ENCODE assay signal across 22 mouse cellular contexts in genomic region chr2:5645584-5645983, GRCm38 (mm10).
DNase-seq lines count a peak whose midpoint lies in the region; TF ChIP-seq lines count a peak whose summit lies in the region.
"Had no signal": no experiment of that assay in that cellular context is flagged by ENCODE, and none has a peak within 500 bp of the region (broad histone marks: within the 10 kb centered on the region; RNA-seq: fewer than 3 reads in every experiment).

No protein-coding gene starts in this region.

- no peak overlapping the region for H3K4me3 ChIP-seq in gastrocnemius, adult 2 months
- no peak overlapping the region for H3K4me3 ChIP-seq in layer of hippocampus, adult 2 months
- no peak overlapping the region for H3K4me3 ChIP-seq in kidney, adult 2 months (ENCODE audit: insufficient read depth, low read depth, low read length)
- H3K4me3 ChIP-seq: forebrain, embryonic 10.5 days; hindbrain, embryonic 10.5 days; intestine, embryonic 15.5 days; kidney, embryonic 15.5 days; left cerebral cortex, adult 2 months; liver, embryonic 13.5 days; midbrain, embryonic 12.5 days had no signal

- DNase-seq in gastrocnemius, adult 2 months: peak; percentile 39
- DNase-seq in gastrocnemius, postnatal 4 days (ENCODE audit: low spot score in 2 of 2): no peak
- no peak for DNase-seq in layer of hippocampus, adult 2 months (ENCODE audit: low spot score in 2 of 2)
- no peak for DNase-seq in layer of hippocampus, adult 9-10 months (ENCODE audit: low spot score)
- DNase-seq in NIH3T3 (ENCODE audit: low read depth): peak; percentile 83
- DNase-seq in thymus, postnatal 4 days: no peak
- no peak for DNase-seq in kidney, adult 2 months
- DNase-seq: adrenal gland, postnatal 10 days; cerebellum, adult 9-10 months; kidney, postnatal 36 days; layer of hippocampus, adult 9-11 months; liver, embryonic 13.5 days; lung, adult 2 months; lung, postnatal 14 days; right cerebral cortex, postnatal 14 days; spleen, adult 18-20 months had no signal

- H3K36me3 ChIP-seq in kidney, adult 2 months (ENCODE audit: control insufficient read depth, insufficient read depth, low read length): no peaks in the 10 kb centered on the region
- H3K36me3 ChIP-seq: forebrain, embryonic 10.5 days; hindbrain, embryonic 10.5 days; intestine, embryonic 15.5 days; kidney, embryonic 15.5 days; liver, embryonic 13.5 days; midbrain, embryonic 12.5 days had no signal

- no peak for TF ChIP-seq POLR2A in kidney, adult 2 months (IDR thresholded peaks at IDR 0.05; ENCODE audit: low read depth, low read length)

- no peaks in the 10 kb centered on the region for H3K27me3 ChIP-seq in kidney, adult 2 months (replicated peaks; ENCODE audit: control insufficient read depth, insufficient read depth, low read length)
- H3K27me3 ChIP-seq: intestine, embryonic 15.5 days; kidney, embryonic 15.5 days; liver, embryonic 13.5 days; midbrain, embryonic 12.5 days had no signal

- intact Hi-C loops in gastrocnemius, adult 2 months (cut with DNase I): no loop called here

- H3K27ac ChIP-seq in gastrocnemius, adult 2 months: no peak overlapping the region
- 0 out of 2 replicates have a peak overlapping the region, but pooled peaks have one; percentile 10 for H3K27ac ChIP-seq in layer of hippocampus, adult 2 months
- no peak overlapping the region for H3K27ac ChIP-seq in kidney, adult 2 months (ENCODE audit: insufficient read depth, low read depth, low read length)
- H3K27ac ChIP-seq: forebrain, embryonic 10.5 days; hindbrain, embryonic 10.5 days; intestine, embryonic 15.5 days; kidney, embryonic 15.5 days; left cerebral cortex, adult 2 months; liver, embryonic 13.5 days; midbrain, embryonic 12.5 days had no signal

- no peaks in the 10 kb centered on the region for H3K4me1 ChIP-seq in kidney, adult 2 months (ENCODE audit: control insufficient read depth, insufficient read depth, low read length)
- H3K4me1 ChIP-seq: forebrain, embryonic 10.5 days; hindbrain, embryonic 10.5 days; kidney, embryonic 15.5 days; liver, embryonic 13.5 days; midbrain, embryonic 12.5 days had no signal

- WGBS in kidney, adult 2 months: 83% methylated on average over 2 of the region's 2 CpGs

- no peak for TF ChIP-seq CTCF in gastrocnemius, adult 2 months (IDR thresholded peaks at IDR 0.05)
- peak; percentile 10; the same call in 1 of the 2 replicates for TF ChIP-seq CTCF in layer of hippocampus, adult 2 months (conservative IDR thresholded peaks at IDR 0.05)
- TF ChIP-seq CTCF in kidney, adult 2 months (conservative IDR thresholded peaks at IDR 0.05; ENCODE audit: insufficient read depth, insufficient read length, low read depth, low read length): no peak

Comparison
In these comparisons a context has a peak if more than half of its experiments do, and no peak if none do; other contexts are left out.
1. DNase-seq: peak in gastrocnemius, adult 2 months (single experiment) and NIH3T3 (single experiment); none in gastrocnemius, postnatal 4 days (0 of 2), layer of hippocampus, adult 2 months (0 of 2), layer of hippocampus, adult 9-10 months (single experiment), thymus, postnatal 4 days (single experiment) and kidney, adult 2 months (single experiment).